Mouse (Mus musculus): ENCODE measurements around the gene Sept10. TPM values are rescaled to one million over a fixed set of nuclear protein-coding genes. Genes with fewer than 3 reads are reported as not detected.

The Sept10 gene
- polyA plus RNA-seq, 1 experiment, result 30.1 TPM

DNA sequence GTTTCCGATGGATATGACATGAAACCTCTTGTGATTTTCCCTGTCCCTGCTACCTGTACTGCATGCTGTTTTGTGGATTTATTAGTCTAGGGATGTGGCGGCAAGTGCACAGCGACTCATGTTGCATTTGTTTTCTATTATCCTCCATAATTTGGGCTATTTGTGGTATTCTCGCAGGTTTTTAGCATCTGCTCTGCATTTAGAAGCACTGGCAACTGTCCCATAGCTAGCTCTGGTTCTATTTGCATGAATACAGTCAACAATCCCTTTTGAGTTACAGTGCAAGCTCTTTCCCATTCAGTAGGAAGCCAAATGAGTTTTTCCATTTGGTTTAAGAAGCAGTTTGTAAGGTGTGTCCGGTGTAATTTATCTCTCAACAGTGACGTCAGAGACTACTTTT is 37.9 kb upstream of the Sept10 start:
- TF ChIP-seq CTCF (IDR thresholded peaks at IDR 0.05; ENCODE audit: borderline replicate concordance, insufficient read depth, low read length) (no peak), POLR2A (IDR thresholded peaks at IDR 0.05; ENCODE audit: low read depth, low read length) (no peak)
- H3K4me1 ChIP-seq (ENCODE audit: control insufficient read depth, insufficient read depth, low read length), result no peaks in the 10 kb centered on the region; the same call in 1 of the 2 replicates
- H3K27ac ChIP-seq (ENCODE audit: insufficient read depth, low read length), result no peak overlapping the region
- no peak overlapping the region for H3K4me3 ChIP-seq (ENCODE audit: insufficient read depth, low read length)

DNA sequence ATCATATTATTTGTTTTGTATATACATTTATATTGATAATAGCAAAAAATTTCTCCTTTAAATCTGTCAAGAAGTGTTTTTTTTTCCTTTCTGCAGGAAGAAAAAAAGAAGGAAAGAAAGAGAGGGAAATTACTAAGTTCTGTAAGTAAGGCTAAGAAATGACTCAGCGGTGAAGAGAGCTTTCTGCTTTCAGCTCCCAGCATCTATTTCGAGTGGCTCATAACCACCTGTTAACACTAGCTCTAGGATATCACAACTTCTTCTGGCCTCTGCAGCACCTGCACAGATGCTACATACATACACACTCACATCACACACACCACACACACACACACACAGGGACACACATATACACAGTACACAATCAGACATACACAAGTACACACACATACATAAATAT is 34.9 kb upstream of the Sept10 start:
- Histone ChIP-seq H3K4me1 (ENCODE audit: control insufficient read depth, insufficient read depth, low read length) (peaks cover 3% of the 10 kb centered on the region; the same call in 1 of the 2 replicates), H3K27ac (ENCODE audit: insufficient read depth, low read length) (no peak overlapping the region)
- no peak for TF ChIP-seq CTCF (IDR thresholded peaks at IDR 0.05; ENCODE audit: borderline replicate concordance, insufficient read depth, low read length)
- no peak for TF ChIP-seq POLR2A (IDR thresholded peaks at IDR 0.05; ENCODE audit: low read depth, low read length)

GRCm38 (mm10) chr10:59253541-59254079 is 32.0 kb upstream of the Sept10 start:
- Histone ChIP-seq H3K4me3 (ENCODE audit: insufficient read depth, low read length) (no peak overlapping the region), H3K4me1 (ENCODE audit: control insufficient read depth, insufficient read depth, low read length) (peaks cover 6% of the 10 kb centered on the region), H3K27ac (ENCODE audit: insufficient read depth, low read length) (no peak overlapping the region)
- TF ChIP-seq CTCF (IDR thresholded peaks at IDR 0.05; ENCODE audit: borderline replicate concordance, insufficient read depth, low read length) (no peak), POLR2A (IDR thresholded peaks at IDR 0.05; ENCODE audit: low read depth, low read length) (no peak)

More for the DNA sequence above, 34.9 kb upstream of the Sept10 start:
- no peak overlapping the region for H3K4me3 ChIP-seq (ENCODE audit: insufficient read depth, low read length)

DNA sequence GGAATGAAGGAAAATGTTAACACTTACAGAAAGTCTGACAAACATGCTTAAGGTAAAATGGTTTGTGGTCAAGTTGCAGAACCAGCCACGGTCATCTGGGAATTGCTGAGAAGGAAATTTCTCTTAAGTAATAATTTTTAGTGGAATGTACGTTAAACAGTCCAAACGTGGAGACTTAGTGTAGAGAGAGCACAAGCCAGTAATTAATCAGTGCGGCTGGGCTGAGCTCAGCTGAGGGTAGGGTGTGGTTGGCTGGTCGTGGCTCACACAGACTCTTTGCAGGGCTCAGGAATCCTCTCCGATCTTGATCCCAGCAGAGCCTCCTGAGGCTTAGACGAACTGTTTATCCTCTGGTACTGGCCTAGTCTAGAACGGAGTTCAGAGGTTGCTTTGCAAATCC is 30.7 kb upstream of the Sept10 start:
- TF ChIP-seq POLR2A (IDR thresholded peaks at IDR 0.05; ENCODE audit: low read depth, low read length), result no peak
- no peak for TF ChIP-seq CTCF (IDR thresholded peaks at IDR 0.05; ENCODE audit: borderline replicate concordance, insufficient read depth, low read length)
- Histone ChIP-seq H3K4me3 (ENCODE audit: insufficient read depth, low read length) (no peak overlapping the region), H3K4me1 (ENCODE audit: control insufficient read depth, insufficient read depth, low read length) (peaks cover 6% of the 10 kb centered on the region), H3K27ac (ENCODE audit: insufficient read depth, low read length) (no peak overlapping the region)

- H3K4me1 ChIP-seq (ENCODE audit: control insufficient read depth, insufficient read depth, low read length), result peaks cover 6% of the 10 kb centered on the region
- no peak overlapping the region for H3K27ac ChIP-seq (ENCODE audit: insufficient read depth, low read length)
- no peak for TF ChIP-seq CTCF (IDR thresholded peaks at IDR 0.05; ENCODE audit: borderline replicate concordance, insufficient read depth, low read length)
- no peak for TF ChIP-seq POLR2A (IDR thresholded peaks at IDR 0.05; ENCODE audit: low read depth, low read length)
- H3K4me3 ChIP-seq (ENCODE audit: insufficient read depth, low read length), result no peak overlapping the region
Measured at GRCm38 (mm10) chr10:59251980-59252379, 30.3 kb upstream of the Sept10 start.

- Histone ChIP-seq H3K27ac (ENCODE audit: insufficient read depth, low read length) (no peak overlapping the region), H3K4me3 (ENCODE audit: insufficient read depth, low read length) (no peak overlapping the region), H3K4me1 (ENCODE audit: control insufficient read depth, insufficient read depth, low read length) (peaks cover 6% of the 10 kb centered on the region)
- TF ChIP-seq POLR2A (IDR thresholded peaks at IDR 0.05; ENCODE audit: low read depth, low read length) (no peak), CTCF (IDR thresholded peaks at IDR 0.05; ENCODE audit: borderline replicate concordance, insufficient read depth, low read length) (no peak)
Measured at GRCm38 (mm10) chr10:59250679-59251078, 29.0 kb upstream of the Sept10 start.

GRCm38 (mm10) chr10:59249531-59249930 is 27.9 kb upstream of the Sept10 start:
- TF ChIP-seq POLR2A (IDR thresholded peaks at IDR 0.05; ENCODE audit: low read depth, low read length) (no peak), CTCF (IDR thresholded peaks at IDR 0.05; ENCODE audit: borderline replicate concordance, insufficient read depth, low read length) (no peak)
- peaks cover 6% of the 10 kb centered on the region for H3K4me1 ChIP-seq (ENCODE audit: control insufficient read depth, insufficient read depth, low read length)

GRCm38 (mm10) chr10:59241141-59241541 is 19.5 kb upstream of the Sept10 start:
- Histone ChIP-seq H3K27ac (ENCODE audit: insufficient read depth, low read length) (no peak overlapping the region), H3K4me3 (ENCODE audit: insufficient read depth, low read length) (no peak overlapping the region), H3K4me1 (ENCODE audit: control insufficient read depth, insufficient read depth, low read length) (no peaks in the 10 kb centered on the region)
- no peak for TF ChIP-seq CTCF (IDR thresholded peaks at IDR 0.05; ENCODE audit: borderline replicate concordance, insufficient read depth, low read length)

More at GRCm38 (mm10) chr10:59249531-59249930, 27.9 kb upstream of the Sept10 start:
- no peak overlapping the region for H3K27ac ChIP-seq (ENCODE audit: insufficient read depth, low read length)
- no peak overlapping the region for H3K4me3 ChIP-seq (ENCODE audit: insufficient read depth, low read length)

DNA sequence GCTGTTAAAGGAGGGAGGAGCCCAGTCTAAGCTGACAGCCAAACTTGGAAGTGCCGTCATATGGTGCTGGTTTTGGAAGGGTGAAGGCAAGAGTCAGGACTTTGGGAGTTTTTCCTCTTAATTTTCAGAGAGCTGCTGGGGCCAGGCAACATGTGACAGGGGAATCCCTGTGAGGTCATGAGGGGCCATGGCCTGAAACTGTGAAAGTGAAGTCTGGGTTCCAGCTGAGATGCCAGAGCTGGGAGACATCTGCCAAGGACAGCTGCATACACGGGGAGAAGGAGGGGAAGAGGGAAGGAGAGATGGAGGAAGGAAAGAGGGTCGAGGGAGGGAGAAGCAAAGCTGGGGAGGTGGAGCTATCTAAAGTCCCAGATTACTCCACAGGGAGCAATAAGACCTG is 16.1 kb upstream of the Sept10 start:
- Histone ChIP-seq H3K27ac (ENCODE audit: insufficient read depth, low read length) (no peak overlapping the region), H3K4me1 (ENCODE audit: control insufficient read depth, insufficient read depth, low read length) (no peaks in the 10 kb centered on the region), H3K4me3 (ENCODE audit: insufficient read depth, low read length) (no peak overlapping the region)
- TF ChIP-seq CTCF (IDR thresholded peaks at IDR 0.05; ENCODE audit: borderline replicate concordance, insufficient read depth, low read length) (no peak), POLR2A (IDR thresholded peaks at IDR 0.05; ENCODE audit: low read depth, low read length) (no peak)

- no peak for TF ChIP-seq POLR2A (IDR thresholded peaks at IDR 0.05; ENCODE audit: low read depth, low read length)
- no peak for TF ChIP-seq CTCF (IDR thresholded peaks at IDR 0.05; ENCODE audit: borderline replicate concordance, insufficient read depth, low read length)
- H3K4me1 ChIP-seq (ENCODE audit: control insufficient read depth, insufficient read depth, low read length), result no peaks in the 10 kb centered on the region
- no peak overlapping the region for H3K4me3 ChIP-seq (ENCODE audit: insufficient read depth, low read length)
- no peak overlapping the region for H3K27ac ChIP-seq (ENCODE audit: insufficient read depth, low read length)
Measured at GRCm38 (mm10) chr10:59236486-59236885, 14.8 kb upstream of the Sept10 start.

Data from embryonic fibroblast, embryonic 13.5 days (primary cell).